In genomic region chr8:92834786-92835500, GRCm38 (mm10) we compare ENCODE assay signal across 18 mouse cellular contexts. TPM values are rescaled to one million over a fixed set of nuclear protein-coding genes. Genes with fewer than 3 reads are reported as not detected.
DNase-seq lines count a peak whose midpoint lies in the region; TF ChIP-seq lines count a peak whose summit lies in the region.
"Had no signal": no experiment of that assay in that cellular context is flagged by ENCODE, and none has a peak within 500 bp of the region (broad histone marks: within the 10 kb centered on the region; RNA-seq: fewer than 3 reads in every experiment).

No protein-coding gene starts in this region.

- TF ChIP-seq CTCF in left cerebral cortex, adult 2 months (IDR thresholded peaks at IDR 0.05) = no peak

- intact Hi-C loops in left cerebral cortex, adult 2 months (cut with DNase I) = no loop called here

- DNase-seq in gastrocnemius, adult 18-20 months (ENCODE audit: low spot score) = peak; percentile 62
- DNase-seq in gastrocnemius, postnatal 4 days (ENCODE audit: low spot score in 2 of 2) = no peak
- DNase-seq in 3T3-L1 (ENCODE audit: low read depth, low spot score) (peak; percentile 84), NIH3T3 (ENCODE audit: low read depth) (peak; percentile 94), adipocyte (ENCODE audit: low spot score) (no peak)
- peak; percentile 48 to 49 for DNase-seq in gastrocnemius, adult 8-10 months (ENCODE audit: low spot score in 2 of 2)
- DNase-seq in forebrain, embryonic 10.5 days (ENCODE audit: extremely low spot score, low spot score) = no peak
- no peak for DNase-seq in left cerebral cortex, adult 2 months (ENCODE audit: extremely low spot score in 1 of 2, low spot score in 2 of 2)
- DNase-seq: cerebellum, adult 11-12 months; cerebellum, postnatal 36 days; heart, postnatal 4 days; kidney, adult 11 months; liver; lung, postnatal 14 days had no signal

- H3K9me3 ChIP-seq in forebrain, embryonic 10.5 days = no peaks in the 10 kb centered on the region
- H3K9me3 ChIP-seq: hindbrain, embryonic 15.5 days; midbrain, embryonic 13.5 days; neural tube, embryonic 13.5 days had no signal

- no peak overlapping the region for H3K27ac ChIP-seq in forebrain, embryonic 10.5 days
- H3K27ac ChIP-seq in left cerebral cortex, adult 2 months = no peak overlapping the region
- H3K27ac ChIP-seq: hindbrain, embryonic 15.5 days; midbrain, embryonic 13.5 days; neural tube, embryonic 13.5 days had no signal

- no peak overlapping the region for H3K4me3 ChIP-seq in forebrain, embryonic 10.5 days
- no peak overlapping the region for H3K4me3 ChIP-seq in left cerebral cortex, adult 2 months
- H3K4me3 ChIP-seq: hindbrain, embryonic 15.5 days; midbrain, embryonic 13.5 days; neural tube, embryonic 13.5 days had no signal

- H3K36me3 ChIP-seq in forebrain, embryonic 10.5 days (replicated peaks) = peaks cover 44% of the 10 kb centered on the region
- H3K36me3 ChIP-seq: hindbrain, embryonic 15.5 days; midbrain, embryonic 13.5 days had no signal

- 87% methylated on average over 11 of the region's 11 CpGs for WGBS in forebrain, embryonic 10.5 days

- H3K4me1 ChIP-seq in forebrain, embryonic 10.5 days = no peaks in the 10 kb centered on the region
- H3K4me1 ChIP-seq: hindbrain, embryonic 15.5 days; midbrain, embryonic 13.5 days; neural tube, embryonic 13.5 days had no signal

- H3K27me3 ChIP-seq in forebrain, embryonic 10.5 days (ENCODE audit: poor library complexity, severe bottlenecking) = no peaks in the 10 kb centered on the region
- H3K27me3 ChIP-seq: hindbrain, embryonic 15.5 days; midbrain, embryonic 13.5 days; neural tube, embryonic 13.5 days had no signal

RNA-seq across cellular contexts. Expression of gene Mmp2, which starts 7.9 kb away (rescaled TPM):
- 10 to 100 TPM; 42.3 to 50.3 TPM for total RNA-seq in gastrocnemius, adult 18-20 months (2021)
- total RNA-seq in gastrocnemius, postnatal 4 days (2021) = 100 to 1,000 TPM; 234 to 294 TPM
- total RNA-seq in gastrocnemius, adult 8-10 months (2022) = 10 to 100 TPM; 19.7 to 42.4 (median 25.2) TPM
- 38.4 and 43.3 TPM in 2 replicates for polyA plus RNA-seq in forebrain, embryonic 10.5 days (2016; fragmentation: Nextera tagmentation; extraction: Ambion mirVana)
- 1 to 10 TPM; 1.9 to 2.1 TPM for total RNA-seq in left cerebral cortex, adult 2 months (2021)
- total RNA-seq: megakaryocyte, adult 5-6 weeks had no signal

RNA-seq across cellular contexts. Expression of gene Lpcat2, which starts 20.2 kb away (rescaled TPM):
- total RNA-seq in gastrocnemius, adult 18-20 months (2021) = under 1 TPM; 0.18 to 0.36 TPM
- total RNA-seq in gastrocnemius, postnatal 4 days (2021) = 1 to 10 TPM; 2.2 to 2.5 TPM
- total RNA-seq in gastrocnemius, adult 8-10 months (2022) = under 1 TPM; 0.13 to 0.60 (median 0.23) TPM
- polyA plus RNA-seq in forebrain, embryonic 10.5 days (2016; fragmentation: Nextera tagmentation; extraction: Ambion mirVana) = 2.2 and 3.6 TPM in 2 replicates
- total RNA-seq in left cerebral cortex, adult 2 months (2021) = 1 to 10 TPM; 9.4 to 9.6 TPM

Comparison
In these comparisons a context has a peak if more than half of its experiments do, and no peak if none do; other contexts are left out.
1. DNase-seq: peak in gastrocnemius, adult 18-20 months (single experiment), 3T3-L1 (single experiment), NIH3T3 (single experiment) and gastrocnemius, adult 8-10 months (2 of 2); none in gastrocnemius, postnatal 4 days (0 of 2), adipocyte (single experiment), forebrain, embryonic 10.5 days (single experiment) and left cerebral cortex, adult 2 months (0 of 2).
2. RNA of gene Mmp2, which starts 7.9 kb away (total RNA-seq): 234 to 294 TPM in gastrocnemius, postnatal 4 days, 42.3 to 50.3 TPM in gastrocnemius, adult 18-20 months and 19.7 to 42.4 TPM in gastrocnemius, adult 8-10 months; 1.9 to 2.1 TPM in left cerebral cortex, adult 2 months; every median in the first group is over 4 times any median in the second.